Mouse (Mus musculus): ENCODE results near the gene Gm9639.
"Not testable (repeated sequence)": the region's sequence is repeated elsewhere in the genome, so short reads cannot be mapped to it uniquely, and the experiment has no call there.

The Gm9639 gene

DNA sequence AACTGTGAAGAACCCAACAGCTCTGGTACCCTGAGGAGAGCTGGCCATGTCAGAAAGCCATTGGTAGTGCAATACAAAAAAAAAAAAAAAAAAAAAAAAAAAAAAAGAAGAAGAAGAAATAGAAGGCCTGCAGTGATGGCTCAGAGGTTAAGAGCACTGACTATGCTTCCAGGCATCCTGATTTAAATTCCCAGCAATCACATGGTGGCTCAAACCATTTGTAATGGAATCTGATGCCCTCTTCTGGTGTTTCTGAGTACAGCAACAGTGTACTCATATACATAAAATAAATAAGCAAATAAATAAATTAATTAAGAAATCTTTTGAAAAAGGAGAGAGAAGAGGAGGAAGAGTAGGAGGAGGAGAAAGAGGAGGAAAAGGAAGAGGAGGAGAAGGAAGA is 41.4 kb downstream of the Gm9639 start:
- no peak for DNase-seq (ENCODE audit: low spot score in 2 of 2)

DNA sequence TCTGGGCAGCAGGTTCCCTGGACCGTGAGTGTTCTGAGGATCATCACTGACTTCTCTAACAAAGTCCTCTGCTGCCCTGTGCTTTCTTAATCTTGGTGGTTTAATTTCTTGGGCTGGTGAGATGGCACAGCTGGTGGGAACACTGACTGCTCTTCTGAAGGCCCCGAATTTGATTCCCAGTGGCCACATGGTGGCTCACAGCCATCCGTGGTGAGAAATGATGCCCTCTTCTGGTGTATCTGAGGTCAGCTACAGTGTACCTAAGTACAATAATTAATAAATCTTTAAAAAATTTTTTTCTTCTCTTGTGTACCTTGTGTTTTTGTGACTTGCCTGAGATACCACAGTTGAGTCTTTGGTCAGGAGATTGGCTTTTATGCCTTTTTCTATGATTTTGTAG is 42.6 kb downstream of the Gm9639 start:
- DNase-seq (ENCODE audit: low spot score in 2 of 2), result not testable (repeated sequence)

DNA sequence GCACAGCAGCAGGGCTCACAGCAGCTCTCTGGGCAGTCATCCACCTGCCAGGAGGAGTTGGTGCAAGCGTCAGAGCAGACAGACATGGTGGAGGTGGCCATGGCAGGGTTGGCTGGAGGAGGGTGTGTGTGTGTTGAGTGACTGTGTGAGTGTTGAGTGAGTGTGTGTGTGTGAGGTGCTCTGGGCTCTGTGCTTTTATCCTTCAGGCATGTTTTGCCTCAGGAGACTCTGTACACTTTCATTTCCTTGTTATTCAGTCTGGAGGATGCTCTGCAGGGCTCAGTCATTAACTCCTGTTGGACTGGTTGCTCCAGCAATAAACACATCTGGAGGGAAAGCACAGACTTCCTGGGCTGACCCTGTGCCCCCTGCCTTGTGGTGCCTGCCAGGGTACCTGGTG is 43.6 kb downstream of the Gm9639 start, which contains the start of gene Gm9736:
Gene Gm9736 (minus strand): TSS at position 101 of the 400 bp plus-strand sequence.
- DNase-seq (ENCODE audit: low spot score in 2 of 2), result not testable (repeated sequence)

DNA sequence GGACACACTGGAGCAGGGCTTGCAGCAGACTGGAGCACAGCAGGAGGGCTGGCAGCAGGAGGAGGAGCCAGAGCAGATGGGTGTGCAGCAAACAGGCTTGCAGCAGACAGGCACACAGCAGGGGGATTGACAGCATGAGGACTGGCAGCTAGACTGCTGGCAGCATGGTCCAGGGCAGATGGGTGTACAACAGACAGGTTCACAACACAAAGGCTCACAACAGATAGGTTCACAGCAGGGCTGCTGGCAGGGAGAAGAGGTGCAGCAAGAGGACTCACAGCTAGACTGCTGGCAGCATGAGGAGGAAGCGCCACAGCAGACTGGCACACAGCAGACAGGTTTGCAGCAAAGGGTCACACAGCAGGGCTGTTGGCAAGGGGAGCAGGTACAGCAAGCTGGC is 44.2 kb downstream of the Gm9639 start:
- not testable (repeated sequence) for DNase-seq (ENCODE audit: low spot score in 2 of 2)
